Mouse (Mus musculus): Measurements from ENCODE around the gene Rnf216.

Gene Rnf216

DNA sequence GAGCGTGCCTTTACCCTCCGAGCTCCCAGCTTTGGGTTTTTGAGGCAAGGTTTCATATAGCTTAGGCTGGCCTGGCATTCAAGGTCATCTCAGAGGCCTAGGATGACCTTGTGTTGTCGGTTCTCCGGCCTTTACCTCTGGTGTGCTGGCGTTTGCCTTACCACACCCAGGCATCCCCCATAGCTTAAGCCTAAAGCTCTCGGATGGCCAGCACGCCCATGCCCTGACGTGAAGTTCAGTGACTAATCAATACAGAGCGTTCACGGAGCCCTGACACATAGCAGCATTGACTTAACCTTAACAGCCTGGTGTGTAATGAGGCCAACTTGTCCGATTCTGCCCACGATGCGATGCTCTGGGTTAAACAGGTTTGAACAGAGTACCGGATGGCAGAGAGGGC is 154.3 kb downstream of the Rnf216 start:
- no peak for DNase-seq

DNA sequence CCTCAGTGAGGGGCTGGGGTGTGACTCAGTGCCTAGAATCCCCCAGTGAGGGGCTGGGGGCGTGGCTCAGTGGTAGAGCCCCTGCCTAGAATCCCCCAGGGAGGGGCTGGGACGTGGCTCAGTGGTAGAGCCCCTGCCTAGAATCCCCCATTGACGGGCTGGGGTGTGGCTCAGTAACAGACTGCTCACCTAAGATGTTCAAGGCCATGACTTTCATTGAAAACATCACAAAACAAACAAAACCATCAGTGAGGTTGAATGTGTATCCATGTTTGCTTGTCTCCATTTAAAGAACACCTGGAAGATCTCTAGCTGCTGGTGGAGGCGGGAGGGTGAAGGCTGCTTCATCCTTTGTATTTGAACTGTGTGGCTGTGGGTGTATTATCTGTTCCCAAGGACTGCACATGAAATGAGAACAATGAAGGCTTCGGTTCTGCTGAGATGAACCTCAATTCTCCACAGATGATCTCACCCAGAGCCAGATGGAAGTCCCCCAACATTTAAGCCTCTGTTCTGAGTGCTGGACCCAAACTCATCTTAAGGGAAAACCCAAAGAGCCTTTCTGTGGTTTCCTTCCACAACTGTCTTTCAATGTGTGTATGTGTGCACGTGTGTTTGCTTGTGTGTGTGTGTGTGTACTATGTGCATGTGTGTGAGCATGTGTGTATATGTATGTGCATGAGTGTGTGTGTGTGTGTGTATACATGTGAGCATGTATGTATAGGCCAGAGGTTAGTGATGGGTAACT is 155.7 kb downstream of the Rnf216 start:
- no peak for DNase-seq

DNA sequence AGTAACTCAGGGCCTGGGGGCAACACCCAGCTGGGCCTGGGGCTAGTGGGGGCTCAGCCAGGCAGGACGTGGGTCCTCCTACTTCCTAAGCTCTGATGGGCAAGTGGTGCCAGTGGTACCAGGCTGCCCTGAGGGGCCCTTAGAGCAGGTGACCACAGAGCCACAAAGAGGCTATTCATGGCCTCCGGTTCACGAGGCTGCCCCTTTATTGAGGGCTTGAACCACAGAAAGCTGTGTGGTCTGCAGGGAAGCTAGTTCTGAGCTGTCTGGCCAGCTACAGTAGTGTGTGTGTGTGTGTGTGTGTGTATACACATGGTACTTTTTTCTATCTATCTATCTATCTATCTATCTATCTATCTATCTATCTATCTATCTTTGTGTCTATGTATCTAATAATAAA is 159.2 kb downstream of the Rnf216 start:
- DNase-seq = no peak

DNA sequence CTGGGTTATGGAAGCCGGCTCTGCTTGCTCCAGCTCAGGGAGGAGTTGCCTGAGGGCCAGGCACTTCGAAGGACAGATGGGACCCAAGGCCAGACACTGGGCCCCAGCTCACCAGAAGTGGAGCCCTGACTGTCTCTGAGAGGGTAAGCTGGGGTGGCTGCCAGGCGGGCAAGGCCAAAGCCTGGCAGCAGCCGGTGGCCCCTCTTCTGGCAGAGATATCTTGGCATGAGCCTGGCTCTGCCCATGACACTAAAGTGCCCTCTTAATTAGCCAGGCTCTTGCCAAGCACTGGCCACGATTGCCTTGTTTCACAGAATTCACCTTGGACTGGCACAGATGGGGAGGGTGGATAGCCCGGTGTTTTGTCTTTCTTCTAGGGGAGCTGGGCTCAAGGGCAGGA is 162.4 kb downstream of the Rnf216 start:
- no peak for DNase-seq

DNA sequence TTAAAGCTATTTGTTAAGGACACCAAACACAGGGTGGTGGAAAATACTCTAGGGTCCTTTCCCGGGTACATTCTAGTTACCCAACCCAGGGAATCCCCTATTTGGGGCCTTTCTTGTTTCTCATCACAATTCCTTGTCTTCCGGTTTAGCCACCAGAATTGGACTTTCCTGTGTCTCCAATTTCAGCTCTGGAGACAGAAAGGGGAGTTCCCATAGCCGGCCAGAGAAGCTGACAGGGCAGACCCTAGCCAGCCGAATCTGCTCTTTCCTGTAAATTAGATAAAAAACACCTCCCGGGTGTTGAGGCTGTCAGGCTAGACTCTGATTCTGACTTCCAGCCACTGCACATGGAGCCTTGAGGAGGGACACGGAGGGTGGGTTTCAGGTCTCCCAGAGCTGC is 163.2 kb downstream of the Rnf216 start:
- DNase-seq = no peak

DNA sequence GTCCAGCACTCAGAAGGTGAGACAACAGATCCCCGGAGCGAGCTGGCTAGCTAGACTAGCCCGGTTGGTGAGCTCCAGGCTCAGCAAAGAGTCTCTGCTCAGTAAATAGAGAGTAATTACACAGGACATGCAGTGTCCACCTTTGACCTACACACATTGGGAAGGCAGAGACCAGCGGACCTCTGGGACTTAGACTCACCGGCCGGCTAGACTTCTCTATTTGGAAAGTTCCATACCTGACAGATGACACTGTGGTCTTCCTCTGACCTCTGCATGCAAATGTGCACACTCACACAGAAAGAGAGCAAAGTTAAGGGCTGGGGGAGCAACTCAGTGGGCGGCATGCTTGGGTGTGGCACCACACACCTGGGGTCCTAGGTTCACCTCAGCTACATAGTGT is 165.3 kb downstream of the Rnf216 start:
- no peak for DNase-seq

DNA sequence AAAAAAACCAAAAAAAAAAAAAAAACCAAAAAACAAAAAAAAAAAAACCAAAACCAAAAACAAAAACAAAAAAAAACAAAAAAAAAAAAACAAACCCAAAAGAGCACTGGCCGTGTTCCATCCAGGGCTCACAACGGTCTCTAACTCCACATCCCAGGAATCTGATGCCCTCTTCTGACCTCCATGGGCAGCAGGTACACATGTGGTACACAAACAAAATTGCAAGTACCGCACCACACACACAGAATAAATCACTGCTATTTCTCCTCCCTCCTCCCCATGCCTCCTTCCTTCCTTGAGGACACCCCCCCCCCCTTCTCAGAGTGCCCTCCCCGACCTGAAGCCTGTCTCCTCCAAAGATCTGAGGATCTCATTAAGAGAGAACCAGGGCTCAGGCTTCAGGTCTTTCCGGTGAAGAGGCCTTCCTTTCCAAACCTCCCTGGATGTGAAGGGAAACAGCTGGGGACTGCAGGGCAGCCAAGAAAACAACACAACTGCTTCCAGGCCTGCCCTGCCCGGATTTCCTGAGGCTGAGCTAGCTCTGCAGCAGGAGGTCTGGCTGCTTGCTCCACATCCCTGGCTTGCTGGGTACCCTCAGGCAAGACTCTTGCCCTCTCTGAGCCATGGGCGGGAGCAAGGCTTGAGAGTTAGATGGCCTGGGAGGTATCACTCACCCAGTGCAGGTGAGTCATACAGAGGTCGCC is 167.7 kb downstream of the Rnf216 start:
- no peak for DNase-seq

Measured in spleen, adult 18-20 months (tissue).